Mouse (Mus musculus) inflammation-experienced regulatory T-cells, adult 6 months (primary cell): ENCODE data around the gene Stk39. TPM values are rescaled to one million over a fixed set of nuclear protein-coding genes. Genes with fewer than 3 reads are reported as not detected.

Source experiments
- ATAC-seq: one replicate; pipeline ENCODE4 v1.8.0; 2017
- polyA plus RNA-seq, 3 experiments: library from polyadenylated mRNA; unstranded; fragments of 100-300 nt; shearing (Covaris generic); gene quantifications; one replicate each; pipeline ENCODE4 v1.2.1; 2017

The Stk39 gene
- polyA plus RNA-seq, 3 experiments from 2014 or later: 18.2 to 26.0 (median 18.6) TPM

- ATAC-seq: peak; percentile 5
Observed at GRCm38 (mm10) chr2:68381205-68381604, 90.9 kb downstream of the Stk39 start.

- no peak for ATAC-seq
Observed at GRCm38 (mm10) chr2:68379631-68380030, 92.4 kb downstream of the Stk39 start.

GRCm38 (mm10) chr2:68378319-68378718, 93.7 kb downstream of the Stk39 start:
- no peak for ATAC-seq

- no peak for ATAC-seq
Observed at GRCm38 (mm10) chr2:68377251-68377681, 94.8 kb downstream of the Stk39 start.

- no peak for ATAC-seq
Observed at GRCm38 (mm10) chr2:68376660-68377059, 95.4 kb downstream of the Stk39 start.

GRCm38 (mm10) chr2:68374202-68374601, 97.9 kb downstream of the Stk39 start:
- ATAC-seq: no peak

GRCm38 (mm10) chr2:68371912-68372311, 100.2 kb downstream of the Stk39 start:
- ATAC-seq: no peak

GRCm38 (mm10) chr2:68370326-68370725, 101.7 kb downstream of the Stk39 start:
- ATAC-seq: no peak

- ATAC-seq: no peak
Observed at GRCm38 (mm10) chr2:68369080-68369479, 103.0 kb downstream of the Stk39 start.

GRCm38 (mm10) chr2:68367944-68368343, 104.1 kb downstream of the Stk39 start:
- ATAC-seq: no peak

GRCm38 (mm10) chr2:68366897-68367193, 105.2 kb downstream of the Stk39 start:
- ATAC-seq: no peak

- peak; percentile 56 for ATAC-seq
Observed at GRCm38 (mm10) chr2:68366091-68366896, 105.8 kb downstream of the Stk39 start.

GRCm38 (mm10) chr2:68365504-68365903, 106.6 kb downstream of the Stk39 start:
- ATAC-seq: no peak

GRCm38 (mm10) chr2:68364181-68364900, 107.7 kb downstream of the Stk39 start:
- peak; percentile 77 for ATAC-seq

GRCm38 (mm10) chr2:68363159-68363558, 108.9 kb downstream of the Stk39 start:
- no peak for ATAC-seq

GRCm38 (mm10) chr2:68361701-68362100, 110.4 kb downstream of the Stk39 start:
- no peak for ATAC-seq

- ATAC-seq: peak; percentile 82
Observed at GRCm38 (mm10) chr2:68350621-68351020, 121.4 kb downstream of the Stk39 start.

GRCm38 (mm10) chr2:68349593-68350383, 122.3 kb downstream of the Stk39 start:
- peak; percentile 48 for ATAC-seq

GRCm38 (mm10) chr2:68348966-68349365, 123.1 kb downstream of the Stk39 start:
- no peak for ATAC-seq

- no peak for ATAC-seq
Observed at GRCm38 (mm10) chr2:68346606-68347237, 125.3 kb downstream of the Stk39 start.

- ATAC-seq: no peak
Observed at GRCm38 (mm10) chr2:68345269-68345668, 126.8 kb downstream of the Stk39 start.

- no peak for ATAC-seq
Observed at GRCm38 (mm10) chr2:68343751-68344150, 128.3 kb downstream of the Stk39 start.
